Mouse (Mus musculus): ENCODE results near the gene Gpr183.

GRCm38 (mm10) chr14:121973114-121973513, 8.1 kb upstream of the Gpr183 start:
- TF ChIP-seq CTCF (IDR thresholded peaks at IDR 0.05; ENCODE audit: low read depth, low read length) (no peak), POLR2A (IDR thresholded peaks at IDR 0.05; ENCODE audit: extremely low read depth, insufficient read depth, low read length) (no peak)

All from liver, adult 2 months (tissue).